Mouse (Mus musculus) stomach, postnatal 0 days (tissue): ENCODE results near the gene Ube2j1.

Experiments
- CTCF ChIP-seq: IDR thresholded peaks from 2 replicates; pipeline ENCODE4 v1.5.1; 2016; ENCODE audit warnings: antibody characterized with exemption, low read depth, mild to moderate bottlenecking, moderate library complexity
- EP300 ChIP-seq: optimal IDR thresholded peaks from 2 replicates; pipeline ENCODE3; 2016; ENCODE audit warnings: antibody characterized with exemption

DNA sequence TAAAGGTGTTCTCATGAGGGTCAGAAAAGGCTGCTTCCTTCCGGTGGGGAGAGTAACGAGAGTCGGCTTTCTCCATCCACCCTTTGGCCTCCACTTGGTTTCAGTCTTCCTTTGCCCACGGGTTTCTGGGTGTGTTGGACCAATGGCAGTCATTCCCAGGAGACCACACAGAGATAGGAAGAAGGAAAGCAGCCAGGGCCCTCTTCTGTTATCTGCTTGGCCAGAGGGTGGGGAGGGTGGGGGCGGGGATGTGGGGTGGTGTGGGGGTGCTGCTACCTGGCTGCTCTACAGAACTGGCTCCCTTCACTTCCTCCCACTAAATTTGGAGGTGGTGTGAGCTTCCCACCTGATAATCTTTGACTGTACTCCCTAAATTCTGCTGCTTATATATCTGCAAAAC lies 49.6 kb upstream of the Ube2j1 start:
- no peak for TF ChIP-seq EP300
- TF ChIP-seq CTCF = no peak
